Mouse (Mus musculus) heart, postnatal 0 days (tissue): ENCODE results near the gene Dll3.

Experiments used
- CTCF ChIP-seq: IDR thresholded peaks from 2 replicates; pipeline ENCODE4 v1.5.1; 2016; ENCODE audit warnings: antibody characterized with exemption, control low read depth, low read depth
- EP300 ChIP-seq: IDR thresholded peaks from 2 replicates; pipeline ENCODE4 v1.6.1; 2016; ENCODE audit warnings: antibody characterized with exemption, low read depth

GRCm38 (mm10) chr7:28262861-28263260 lies 39.2 kb downstream of the Dll3 start:
- no peak for TF ChIP-seq CTCF
- TF ChIP-seq EP300 = no peak
